8 mouse cellular contexts compared by ENCODE assay signal in the genomic region with DNA sequence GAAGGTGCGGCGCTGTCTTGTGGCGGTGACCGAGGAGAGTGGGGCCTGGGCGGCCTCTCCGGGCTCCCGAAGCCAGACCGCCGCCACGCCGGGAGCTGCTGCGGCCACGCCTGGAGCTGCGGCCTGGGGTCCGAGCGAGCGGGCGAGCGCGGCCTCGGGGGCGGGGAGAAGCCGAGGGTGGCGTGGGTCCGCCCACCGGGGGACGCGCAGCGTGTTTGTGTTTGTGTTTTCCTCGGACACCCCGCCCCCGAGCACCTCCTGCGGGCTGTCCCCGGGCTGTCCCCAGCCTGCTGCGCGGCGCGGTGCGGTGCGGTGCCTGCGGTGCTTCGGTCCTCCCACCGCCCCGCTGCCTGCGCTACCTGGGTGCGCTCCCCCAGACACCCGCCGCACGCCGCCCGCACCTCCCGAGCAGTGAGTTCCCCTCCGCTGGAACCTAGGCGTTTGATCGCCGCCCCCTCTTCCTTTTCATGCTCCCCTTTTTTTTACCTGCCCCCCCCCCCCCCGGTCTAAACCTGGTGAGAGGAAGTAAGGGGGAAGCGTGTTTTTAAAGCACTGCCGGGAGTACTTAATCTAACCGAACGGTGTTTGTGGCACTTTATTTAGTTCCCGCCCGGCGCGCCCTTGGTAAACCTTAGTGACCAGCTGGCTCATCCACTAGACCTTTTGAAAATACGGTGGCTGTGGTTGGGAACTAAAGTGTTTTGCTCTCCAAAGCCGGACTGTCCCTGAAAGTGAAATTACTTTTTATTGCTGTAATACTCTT. TPM values are rescaled to one million over a fixed set of nuclear protein-coding genes. Genes with fewer than 3 reads are reported as not detected.
DNase-seq lines count a peak whose midpoint lies in the region; ATAC-seq and TF ChIP-seq lines count a peak whose summit lies in the region.

No protein-coding gene starts in this region.

- peaks cover 41% of the 10 kb centered on the region for H3K79me3 ChIP-seq in C2C12 (ENCODE audit: low read depth)

- under 1% methylated on average over 67 of the region's 67 CpGs for WGBS in heart, embryonic 12.5 days
- WGBS in kidney, embryonic 16.5 days: under 1% methylated on average over 49 of the region's 67 CpGs
- WGBS in lung, embryonic 14.5 days: under 1% methylated on average over 61 of the region's 67 CpGs

- peak overlapping the region; percentile 88 for H3ac ChIP-seq in C2C12 (ENCODE audit: control insufficient read depth, insufficient read length, low read depth)

- no peak for TF ChIP-seq CTCF in C2C12 (IDR thresholded peaks at IDR 0.05; ENCODE audit: control insufficient read depth, insufficient read depth, insufficient read length)
- TF ChIP-seq CTCF in lung, embryonic 14.5 days (IDR thresholded peaks at IDR 0.05; ENCODE audit: low read depth): no peak

- peak overlapping the region; percentile 95 for H3K4me3 ChIP-seq in C2C12 (ENCODE audit: insufficient read depth, poor library complexity, severe bottlenecking)
- H3K4me3 ChIP-seq in heart, embryonic 12.5 days: peak overlapping the region; percentile 99
- H3K4me3 ChIP-seq in kidney, embryonic 16.5 days (ENCODE audit: low read length): peak overlapping the region; percentile 79
- peak overlapping the region; percentile 93 for H3K4me3 ChIP-seq in lung, embryonic 14.5 days (ENCODE audit: low read depth, low read length)

- H3K36me3 ChIP-seq in C2C12 (ENCODE audit: control insufficient read depth, insufficient read depth): peaks cover 5% of the 10 kb centered on the region
- peaks cover 22% of the 10 kb centered on the region for H3K36me3 ChIP-seq in heart, embryonic 12.5 days
- H3K36me3 ChIP-seq in kidney, embryonic 16.5 days (ENCODE audit: insufficient read depth, low read length): 0 out of 2 replicates have a peak, but pooled peaks cover 4% of the 10 kb centered on the region
- H3K36me3 ChIP-seq in lung, embryonic 14.5 days (ENCODE audit: insufficient read depth): no peaks in the 10 kb centered on the region

- ATAC-seq in activated CD4-positive, CD25-positive, alpha-beta regulatory T cell, adult 4 months: peak; percentile 50
- ATAC-seq in heart, embryonic 12.5 days (ENCODE audit: insufficient number of reproducible peaks, low FRiP score): peak; percentile 91
- ATAC-seq in kidney, embryonic 16.5 days (ENCODE audit: low FRiP score, low TSS enrichment): peak; percentile 92
- peak; percentile 86 for ATAC-seq in lung, embryonic 14.5 days (ENCODE audit: insufficient read depth)

- H3K27me3 ChIP-seq in C2C12 (ENCODE audit: control insufficient read depth, insufficient read depth, insufficient read length): no peaks in the 10 kb centered on the region
- H3K27me3 ChIP-seq in heart, embryonic 12.5 days (replicated peaks): no peaks in the 10 kb centered on the region
- H3K27me3 ChIP-seq in kidney, embryonic 16.5 days (ENCODE audit: insufficient read depth, low read length): no peaks in the 10 kb centered on the region
- no peaks in the 10 kb centered on the region for H3K27me3 ChIP-seq in lung, embryonic 14.5 days (ENCODE audit: insufficient read depth, low read length)

- H3K4me1 ChIP-seq in heart, embryonic 12.5 days (replicated peaks): peaks cover 6% of the 10 kb centered on the region
- H3K4me1 ChIP-seq in kidney, embryonic 16.5 days (ENCODE audit: insufficient read depth, low read length): peaks cover 6% of the 10 kb centered on the region; the same call in 1 of the 2 replicates
- no peaks in the 10 kb centered on the region for H3K4me1 ChIP-seq in lung, embryonic 14.5 days (ENCODE audit: insufficient read depth)

- 0 out of 2 replicates have a peak, but pooled peaks cover under 1% of the 10 kb centered on the region for H3K9me3 ChIP-seq in heart, embryonic 12.5 days (replicated peaks)
- H3K9me3 ChIP-seq in kidney, embryonic 16.5 days (ENCODE audit: low read length): no peaks in the 10 kb centered on the region
- H3K9me3 ChIP-seq in lung, embryonic 14.5 days (ENCODE audit: low read depth, low read length): no peaks in the 10 kb centered on the region

- peak overlapping the region; percentile 97 for H3K27ac ChIP-seq in heart, embryonic 12.5 days (ENCODE audit: poor library complexity, severe bottlenecking)
- peak overlapping the region; percentile 99 for H3K27ac ChIP-seq in kidney, embryonic 16.5 days (ENCODE audit: low read length)
- peak overlapping the region; percentile 99 for H3K27ac ChIP-seq in lung, embryonic 14.5 days (ENCODE audit: low read depth)

- H3K9ac ChIP-seq in heart, embryonic 12.5 days: peak overlapping the region; percentile 99
- peak overlapping the region; percentile 95 for H3K9ac ChIP-seq in kidney, embryonic 16.5 days (replicated peaks; ENCODE audit: low read length)
- H3K9ac ChIP-seq in lung, embryonic 14.5 days: peak overlapping the region; percentile 95

- peaks cover 55% of the 10 kb centered on the region for H3K79me2 ChIP-seq in C2C12 (ENCODE audit: control insufficient read depth, insufficient read depth)

- peak overlapping the region; percentile 70 for H3K4me2 ChIP-seq in heart, embryonic 12.5 days
- H3K4me2 ChIP-seq in kidney, embryonic 16.5 days (replicated peaks; ENCODE audit: low read depth, low read length): peak overlapping the region; percentile 77
- H3K4me2 ChIP-seq in lung, embryonic 14.5 days: peak overlapping the region; percentile 79

- DNase-seq in embryo, embryonic 11.5 days (ENCODE audit: low read depth, low spot score): peak; percentile 13
- DNase-seq in lung, embryonic 14.5 days: peak; percentile 78
- DNase-seq in ovary, adult 18-20 months (ENCODE audit: low spot score): peak; percentile 21
- DNase-seq in thymus, postnatal 10 days (ENCODE audit: low spot score in 2 of 2): peak; percentile 65 to 69

TF ChIP-seq in C2C12, 6 proteins besides CTCF, POLR2A, EP300 and RAD21:
- TF ChIP-seq MYOD1 (IDR thresholded peaks at IDR 0.05; ENCODE audit: control insufficient read depth, insufficient read length, low read depth) (no peak), FOSL1 (IDR thresholded peaks at IDR 0.05; ENCODE audit: insufficient read depth, low read length, poor library complexity, severe bottlenecking) (no peak), CEBPB (IDR thresholded peaks at IDR 0.05; ENCODE audit: low read depth) (no peak), MYOG (IDR thresholded peaks at IDR 0.05; ENCODE audit: control insufficient read depth, extremely low read depth, insufficient read length) (no peak), MAX (IDR thresholded peaks at IDR 0.05) (no peak), USF1 (IDR thresholded peaks at IDR 0.05; ENCODE audit: low read depth) (no peak)

RNA-seq across cellular contexts. Expression of gene Cnot2, which starts 0.6 kb away (rescaled TPM):
- 22.0 TPM for polyA plus RNA-seq in C2C12 (2012; fragmentation: generic; extraction: Trizol)
- polyA plus RNA-seq in activated CD4-positive, CD25-positive, alpha-beta regulatory T cell, adult 4 months (2017; shearing (Covaris generic)): 10 to 100 TPM; 76.0 to 97.1 TPM
- polyA plus RNA-seq in heart, embryonic 12.5 days (2016; fragmentation: Nextera tagmentation; extraction: Ambion mirVana): 76.9 and 79.8 TPM in 2 replicates
- polyA plus RNA-seq in kidney, embryonic 16.5 days (2015; fragmentation: Nextera tagmentation; extraction: Ambion mirVana): 108 and 110 TPM in 2 replicates
- 106 and 112 TPM in 2 replicates for polyA plus RNA-seq in lung, embryonic 14.5 days (2014; fragmentation: Nextera tagmentation; extraction: Ambion mirVana)

Comparison
In these comparisons a context has a peak if more than half of its experiments do, and no peak if none do; other contexts are left out.
1. Peak in every context shown above with its lines: DNase-seq, ATAC-seq, H3K4me3 ChIP-seq and H3K27ac ChIP-seq.
2. DNase-seq: peak in every context shown above with its lines; median percentile 78 in lung, embryonic 14.5 days; 67 in thymus, postnatal 10 days; 21 in ovary, adult 18-20 months; 13 in embryo, embryonic 11.5 days.